Mouse (Mus musculus): ENCODE results near the gene Cars2.
"Not testable (repeated sequence)": the region's sequence is repeated elsewhere in the genome, so short reads cannot be mapped to it uniquely, and the experiment has no call there.

Gene Cars2

GRCm38 (mm10) chr8:11550281-11550948, at the start of gene Cars2:
TSS of gene Cars2 (minus strand) at chr8:11550783.
- DNase-seq (ENCODE audit: low spot score), result peak; percentile 66

- no peak for DNase-seq (ENCODE audit: low spot score)
These were observed 42.8 kb upstream of the Cars2 start for GRCm38 (mm10) chr8:11593222-11593884.

GRCm38 (mm10) chr8:11592296-11592695, 41.7 kb upstream of the Cars2 start:
- DNase-seq (ENCODE audit: low spot score), result no peak

GRCm38 (mm10) chr8:11591837-11592236, 41.3 kb upstream of the Cars2 start:
- no peak for DNase-seq (ENCODE audit: low spot score)

GRCm38 (mm10) chr8:11586374-11586745, 35.8 kb upstream of the Cars2 start:
- DNase-seq (ENCODE audit: low spot score), result no peak

GRCm38 (mm10) chr8:11585513-11586373, 35.2 kb upstream of the Cars2 start:
- no peak for DNase-seq (ENCODE audit: low spot score)

GRCm38 (mm10) chr8:11575604-11576384, 25.2 kb upstream of the Cars2 start:
- no peak for DNase-seq (ENCODE audit: low spot score)

GRCm38 (mm10) chr8:11574911-11575603, 24.5 kb upstream of the Cars2 start:
- no peak for DNase-seq (ENCODE audit: low spot score)

GRCm38 (mm10) chr8:11572428-11572827, 21.8 kb upstream of the Cars2 start:
- DNase-seq (ENCODE audit: low spot score), result no peak

GRCm38 (mm10) chr8:11571950-11572349, 21.4 kb upstream of the Cars2 start:
- no peak for DNase-seq (ENCODE audit: low spot score)

- no peak for DNase-seq (ENCODE audit: low spot score)
These were observed 20.2 kb upstream of the Cars2 start for GRCm38 (mm10) chr8:11570742-11571141.

- no peak for DNase-seq (ENCODE audit: low spot score)
These were observed 18.9 kb upstream of the Cars2 start for GRCm38 (mm10) chr8:11569260-11570097.

- not testable (repeated sequence) for DNase-seq (ENCODE audit: low spot score)
These were observed 17.6 kb upstream of the Cars2 start for GRCm38 (mm10) chr8:11568193-11568592.

- no peak for DNase-seq (ENCODE audit: low spot score)
These were observed 14.1 kb upstream of the Cars2 start for GRCm38 (mm10) chr8:11564721-11565120.

- no peak for DNase-seq (ENCODE audit: low spot score)
These were observed 13.7 kb upstream of the Cars2 start for GRCm38 (mm10) chr8:11564236-11564635.

GRCm38 (mm10) chr8:11560220-11560619, 9.6 kb upstream of the Cars2 start:
- DNase-seq (ENCODE audit: low spot score), result no peak

GRCm38 (mm10) chr8:11559511-11559910, 8.9 kb upstream of the Cars2 start:
- DNase-seq (ENCODE audit: low spot score), result no peak

GRCm38 (mm10) chr8:11557768-11558629, 7.4 kb upstream of the Cars2 start:
- peak; percentile 95 for DNase-seq (ENCODE audit: low spot score)

- DNase-seq (ENCODE audit: low spot score), result no peak
These were observed 6.8 kb upstream of the Cars2 start for GRCm38 (mm10) chr8:11557424-11557767.
